Mouse (Mus musculus) lung, adult 2 months (tissue): ENCODE measurements at regions not wholly inside any gene's neighbourhood (a gene's known extent, or its start where the extent isn't known, plus 50 kb on each side); places are given as distances from the start of the nearest gene placed in this dataset.

Experiments
- CTCF ChIP-seq: fragments of 200-500 bp; IDR thresholded peaks from 2 replicates; pipeline ENCODE4 v1.5.1; 2011; ENCODE audit warnings: mild to moderate bottlenecking, low read length, control low read depth; ENCODE audit not compliant: insufficient read depth
- POLR2A ChIP-seq: fragments of 200-500 bp; IDR thresholded peaks from 2 replicates; pipeline ENCODE4 v1.6.1; 2011; ENCODE audit warnings: low read depth, mild to moderate bottlenecking, control low read depth, low read length, borderline replicate concordance; ENCODE audit errors: extremely low read depth

DNA sequence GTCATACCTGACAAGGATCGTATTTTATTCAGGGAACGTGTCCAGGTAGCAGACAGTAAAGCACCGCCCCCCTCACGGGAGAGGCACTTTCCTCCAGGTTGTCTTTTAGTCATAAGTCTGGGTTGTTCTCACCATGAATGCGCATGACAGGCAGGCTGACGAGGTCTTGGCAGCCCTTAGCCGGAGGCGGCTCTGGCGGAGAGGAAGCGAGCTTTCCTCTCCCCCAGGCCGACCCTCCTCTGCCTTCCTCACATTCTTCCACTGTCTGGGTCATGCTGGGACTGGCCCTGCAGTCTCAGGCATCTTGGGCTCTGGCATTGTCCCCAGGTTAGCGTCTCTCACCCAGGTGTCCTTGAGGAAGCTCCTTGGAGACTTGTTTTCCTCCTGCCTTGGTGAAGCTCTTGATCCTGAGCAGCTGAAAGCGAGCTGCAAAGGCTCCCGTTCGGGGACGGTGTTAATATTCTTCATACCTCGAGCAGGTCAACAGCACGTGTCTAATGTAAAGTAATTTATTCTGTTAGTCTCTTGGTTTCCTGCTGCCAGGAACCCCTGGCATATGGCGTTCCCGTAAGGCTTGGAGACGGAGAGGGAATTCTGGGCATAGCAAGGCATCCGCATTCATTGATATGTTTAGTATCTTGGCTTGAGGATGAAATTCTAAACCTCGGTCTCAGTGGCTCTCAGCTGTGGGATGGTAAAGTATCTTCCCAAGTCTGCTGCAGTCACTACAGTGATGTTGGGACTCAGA lies 123.6 kb downstream of the Sox2 start:
- no peak for TF ChIP-seq CTCF
- no peak for TF ChIP-seq POLR2A
